Mouse (Mus musculus) megakaryocyte, embryonic 14.5 days (primary cell): Measurements from ENCODE around the gene Ksr1.

Experiments used
- FLI1 ChIP-seq: IDR thresholded peaks from 2 replicates; pipeline ENCODE4 v1.6.1; 2012; ENCODE audit warnings: low read length, inconsistent platforms, mixed read lengths
- GATA1 ChIP-seq: IDR thresholded peaks from 3 replicates; pipeline ENCODE4 v1.6.1; 2012; ENCODE audit warnings: mixed read lengths, low read length, inconsistent platforms, borderline replicate concordance

DNA sequence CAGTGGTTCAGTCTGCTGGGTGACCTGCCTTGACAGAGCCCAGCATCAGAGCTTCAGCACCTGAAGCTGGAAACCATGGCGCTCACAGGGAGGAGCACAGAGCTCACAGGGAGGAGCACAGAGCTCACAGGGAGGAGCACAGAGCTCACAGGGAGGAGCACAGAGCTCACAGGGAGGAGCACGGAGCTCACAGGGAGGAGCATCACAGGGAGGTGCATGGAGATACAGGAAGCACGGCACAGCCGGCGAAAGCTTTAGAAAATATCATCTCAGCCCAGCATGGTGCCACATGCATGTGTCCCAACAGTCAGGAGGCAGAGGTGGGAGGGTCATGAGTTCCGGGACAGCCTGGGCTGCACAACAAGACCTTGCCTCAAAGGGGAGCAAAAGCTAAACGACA, 48.5 kb downstream of the Ksr1 start:
- TF ChIP-seq GATA1 (no peak), FLI1 (no peak)
